Mouse (Mus musculus) cerebellum, adult (tissue): Measurements from ENCODE around the gene Abhd6.
"Not testable (repeated sequence)": the region's sequence is repeated elsewhere in the genome, so short reads cannot be mapped to it uniquely, and the experiment has no call there.

Experiments
- ATAC-seq: cut with Nextera tagmentation; 2 replicates; pipeline ENCODE4 v1.9.2; 2017; ENCODE audit warnings: mild to moderate bottlenecking, moderate library complexity, mixed read lengths; ENCODE audit not compliant: insufficient number of reproducible peaks, low FRiP score, low TSS enrichment

Gene Abhd6

DNA sequence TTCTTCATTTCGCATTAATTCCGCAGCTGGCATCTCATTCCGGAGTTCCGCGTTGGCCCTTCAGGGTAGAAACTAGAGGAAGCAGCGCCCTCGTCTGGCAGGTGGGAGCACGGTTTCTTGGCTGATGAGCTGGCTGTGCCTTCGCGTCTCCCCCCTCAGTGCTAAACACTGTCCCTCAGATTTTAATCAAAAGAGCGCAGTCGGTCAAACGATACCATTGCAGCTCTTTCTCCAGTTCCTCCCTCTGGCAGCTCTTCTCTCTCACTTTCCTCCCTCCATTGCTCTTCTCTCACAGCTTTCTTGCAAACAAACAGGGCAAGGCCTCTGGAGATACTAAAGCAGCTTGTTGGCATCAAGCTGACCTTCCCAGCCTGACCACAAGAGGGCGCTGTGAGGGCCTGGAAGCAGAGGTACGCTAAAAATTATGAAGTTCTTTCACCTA lies 5.4 kb upstream of the Abhd6 start:
- peak; percentile 80 for ATAC-seq

DNA sequence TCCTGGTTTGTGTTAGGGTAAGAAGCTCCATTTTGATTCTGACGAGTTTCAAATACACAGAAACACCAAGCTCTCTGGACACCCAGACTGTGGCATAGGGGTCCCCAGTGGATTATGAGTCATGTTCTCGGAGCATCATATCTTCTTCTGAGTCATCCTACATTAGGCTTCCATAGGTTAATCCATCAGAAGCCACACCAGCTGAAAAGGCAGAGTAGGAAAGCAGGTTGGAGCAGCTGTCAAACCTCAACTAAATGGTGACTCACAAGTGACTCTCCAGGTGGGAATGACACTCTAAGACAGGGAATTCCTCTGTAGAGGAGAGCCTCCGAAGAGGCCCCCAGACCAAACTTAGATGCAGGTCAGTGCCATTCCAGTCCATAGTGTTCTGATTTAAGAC lies 3.7 kb upstream of the Abhd6 start:
- no peak for ATAC-seq

DNA sequence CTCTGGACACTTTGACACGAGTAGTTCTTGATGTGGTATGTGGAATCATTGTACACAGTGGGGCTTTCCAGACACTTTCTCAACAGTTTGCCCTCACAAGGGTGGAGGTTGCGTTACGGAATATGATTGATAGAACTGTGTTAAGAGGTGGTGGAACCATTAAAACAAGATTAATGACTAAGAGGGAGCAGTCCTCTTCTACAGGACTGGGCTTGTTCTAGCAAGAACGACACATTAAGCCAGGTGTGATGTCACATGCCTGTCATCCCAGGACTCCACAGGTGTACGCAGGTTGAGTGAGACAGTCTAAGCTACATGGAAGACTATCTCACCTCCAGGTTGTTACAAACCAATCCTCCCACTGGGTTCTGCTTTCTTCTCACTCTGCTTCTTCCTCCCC lies 3.3 kb upstream of the Abhd6 start:
- ATAC-seq, result no peak

DNA sequence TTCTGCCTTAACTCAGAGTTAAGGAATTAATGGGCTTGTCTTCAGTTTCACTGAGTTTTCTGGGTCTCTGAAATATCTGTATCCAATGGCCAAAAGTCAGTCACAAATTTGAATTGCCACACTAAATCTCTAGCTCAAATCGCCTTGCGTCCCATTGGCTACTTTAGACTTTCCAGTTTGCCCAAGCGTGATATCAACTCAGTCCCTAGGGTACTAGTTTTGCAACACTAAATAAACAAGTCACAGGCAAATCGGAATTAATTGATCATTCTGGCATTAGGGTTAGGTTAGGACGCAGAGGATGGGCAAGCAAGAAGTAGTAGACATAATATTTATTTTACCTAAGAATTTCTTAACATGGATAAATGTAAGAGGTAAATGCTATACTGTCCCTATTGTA lies 2.5 kb upstream of the Abhd6 start:
- ATAC-seq, result no peak

DNA sequence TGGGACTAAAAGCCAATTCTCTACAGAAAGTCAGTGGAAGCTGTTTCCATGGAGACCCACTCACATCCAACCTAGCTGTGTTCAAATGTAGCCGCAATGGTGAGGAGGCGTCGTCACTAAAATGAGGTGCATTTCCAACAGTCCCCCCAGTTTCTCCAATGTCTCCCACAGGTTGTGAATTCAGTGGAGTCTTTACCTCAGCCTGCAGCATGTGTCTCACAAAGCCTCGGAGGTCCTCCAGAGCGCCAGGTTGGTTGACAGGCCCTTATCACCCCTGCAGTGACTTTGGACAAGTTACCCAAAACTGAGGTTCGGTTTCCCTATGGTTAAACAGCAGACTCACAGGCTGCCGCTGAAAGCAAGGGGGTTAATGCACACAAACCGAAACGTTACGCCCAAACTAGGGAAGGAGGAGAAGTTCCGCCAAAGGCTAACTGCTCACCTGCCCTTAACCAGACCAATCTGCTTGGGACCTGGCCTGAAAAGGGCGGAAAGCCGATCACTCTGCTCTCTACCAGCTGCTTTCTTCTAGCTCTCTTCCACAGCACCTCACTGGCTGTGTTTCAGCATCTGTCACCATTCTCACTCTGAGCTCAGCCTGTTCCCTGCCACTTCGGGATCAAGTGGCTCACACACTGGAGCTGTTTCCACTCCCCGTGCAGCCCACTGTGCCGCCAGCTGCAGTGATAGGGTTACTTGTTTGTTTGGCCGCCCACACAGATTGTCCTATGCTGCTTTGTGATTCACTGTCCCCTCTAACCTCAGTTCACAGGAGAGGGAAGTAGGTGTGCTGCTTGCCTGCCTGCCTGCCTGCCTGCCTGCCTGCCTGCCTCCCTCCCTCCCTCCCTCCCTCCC lies 1.6 kb upstream of the Abhd6 start:
- no peak for ATAC-seq

DNA sequence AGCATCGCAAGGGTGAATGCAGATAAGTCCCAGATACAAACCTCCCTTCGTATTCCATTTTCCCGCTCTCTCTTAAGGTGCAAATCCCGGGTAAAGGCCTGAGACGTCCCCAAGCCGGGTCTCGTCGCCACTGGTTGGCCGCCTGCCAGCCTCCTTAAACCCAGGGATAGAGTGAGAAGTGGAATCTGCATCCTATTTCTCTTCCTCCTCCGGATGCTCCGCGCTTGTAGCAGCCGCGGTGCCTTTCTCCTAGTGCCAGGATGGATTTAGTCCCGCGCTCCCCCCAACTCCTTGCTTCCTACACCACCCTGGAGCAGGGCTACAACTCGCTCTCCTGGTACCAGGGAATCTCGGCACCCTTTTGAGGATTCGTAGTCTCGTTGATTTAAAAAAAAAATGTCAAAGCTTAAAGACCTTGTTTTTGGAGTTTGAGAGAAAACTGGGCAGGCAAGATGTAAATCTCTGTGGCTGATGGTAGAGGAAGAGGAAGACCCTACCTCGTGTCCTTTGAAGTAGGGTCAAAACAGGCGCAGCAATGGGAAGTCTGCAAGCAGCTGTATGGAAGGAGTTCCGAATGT lies 480 bp downstream of the Abhd6 start:
- peak; percentile 37 for ATAC-seq

DNA sequence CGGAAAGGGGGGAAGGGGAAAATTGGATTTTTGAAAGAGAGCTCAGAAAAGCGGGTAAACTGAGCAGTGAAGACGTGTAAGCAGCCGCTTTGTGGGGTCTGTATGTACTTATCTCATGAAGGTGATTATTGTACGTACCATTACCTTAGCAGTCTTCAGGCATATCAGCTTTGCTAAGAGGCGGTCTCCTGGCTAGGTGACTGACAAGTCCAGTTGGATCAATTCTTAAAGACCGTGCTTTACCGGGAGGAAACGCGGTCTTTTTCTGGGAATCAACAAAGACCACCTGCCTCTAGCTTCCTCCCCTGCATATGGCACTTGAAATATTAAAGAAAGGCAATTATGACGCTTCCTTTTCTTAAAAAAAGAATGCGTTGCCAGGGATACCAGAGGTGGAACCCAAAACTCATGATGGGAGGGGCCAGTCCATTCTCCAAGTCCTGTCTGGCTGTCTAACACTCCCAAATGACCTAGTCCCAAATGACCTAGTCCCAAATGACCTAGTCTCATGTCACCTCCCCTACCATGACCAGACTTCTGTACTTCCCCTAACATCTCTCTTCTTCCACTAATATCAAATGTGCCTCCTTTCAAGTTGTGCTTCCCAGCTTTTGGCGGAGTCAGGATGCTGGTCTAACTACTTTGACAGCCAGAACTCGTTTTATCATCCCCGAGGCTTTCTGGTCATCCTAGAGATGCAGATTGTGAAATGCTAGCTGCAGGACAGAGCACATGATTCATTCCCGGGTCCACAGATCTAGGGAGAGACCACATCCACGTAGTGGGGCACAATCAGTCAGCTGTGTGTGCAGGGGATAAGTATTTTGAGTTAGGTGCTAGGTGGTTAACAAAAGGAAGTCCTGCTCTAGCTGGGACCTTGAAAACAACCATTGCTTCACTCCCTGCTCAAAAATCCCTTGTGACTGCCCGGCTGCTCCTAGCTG lies 1.3 kb downstream of the Abhd6 start:
- ATAC-seq, result no peak

DNA sequence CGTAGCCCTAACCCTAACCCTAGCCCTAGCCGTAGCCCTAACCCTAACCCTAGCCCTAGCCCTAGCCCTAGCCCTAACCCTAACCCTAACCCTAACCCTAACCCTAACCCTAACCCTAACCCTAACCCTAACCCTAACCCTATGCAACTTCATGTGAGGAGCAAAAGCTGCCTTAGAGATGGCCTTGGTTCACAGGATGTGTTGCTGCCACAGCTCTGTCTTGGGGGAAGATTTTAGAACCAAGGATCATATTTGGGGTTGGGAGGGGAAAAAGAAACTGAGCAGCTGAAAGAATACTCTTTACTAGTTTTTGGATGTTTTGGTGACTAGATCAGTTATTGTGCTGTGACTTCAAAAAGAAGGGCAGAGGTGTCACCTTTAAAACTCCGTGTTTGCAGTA lies 3.4 kb downstream of the Abhd6 start:
- ATAC-seq, result not testable (repeated sequence)

DNA sequence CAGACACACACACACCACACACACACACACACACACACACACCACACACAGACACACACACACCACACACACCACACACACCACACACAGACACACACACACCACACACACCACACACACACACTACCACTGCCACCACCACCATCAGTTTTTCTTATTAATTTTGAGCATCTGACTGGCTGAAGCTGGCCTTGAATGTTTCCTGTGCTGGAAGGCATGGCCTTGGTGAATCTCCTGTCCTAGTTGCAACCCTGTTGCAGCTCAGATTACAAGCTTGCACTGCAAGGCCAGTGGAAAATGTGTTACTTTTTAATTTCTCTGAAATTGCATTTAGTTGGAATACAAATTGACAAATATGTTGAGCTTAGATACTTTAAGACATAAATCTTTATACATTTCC lies 4.4 kb downstream of the Abhd6 start:
- no peak for ATAC-seq

DNA sequence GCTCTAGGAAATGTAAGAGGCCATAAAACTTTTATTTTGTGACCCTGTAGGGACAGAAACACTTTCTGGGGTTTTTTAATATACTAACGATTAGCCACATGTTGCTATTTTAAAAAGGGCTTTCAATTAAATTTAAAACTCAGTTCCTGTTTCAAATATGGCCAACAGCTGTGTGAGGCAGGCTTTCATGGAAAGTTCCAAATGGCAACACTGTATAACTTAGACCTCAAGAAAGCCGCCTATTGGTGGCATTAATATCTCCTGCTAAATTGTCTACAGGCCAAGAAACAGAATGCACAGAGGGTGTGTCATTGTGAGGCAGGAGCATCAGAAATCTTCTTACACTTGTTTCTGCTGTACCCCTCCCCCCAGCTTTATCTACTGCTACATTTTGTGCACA lies 4.8 kb downstream of the Abhd6 start:
- no peak for ATAC-seq

DNA sequence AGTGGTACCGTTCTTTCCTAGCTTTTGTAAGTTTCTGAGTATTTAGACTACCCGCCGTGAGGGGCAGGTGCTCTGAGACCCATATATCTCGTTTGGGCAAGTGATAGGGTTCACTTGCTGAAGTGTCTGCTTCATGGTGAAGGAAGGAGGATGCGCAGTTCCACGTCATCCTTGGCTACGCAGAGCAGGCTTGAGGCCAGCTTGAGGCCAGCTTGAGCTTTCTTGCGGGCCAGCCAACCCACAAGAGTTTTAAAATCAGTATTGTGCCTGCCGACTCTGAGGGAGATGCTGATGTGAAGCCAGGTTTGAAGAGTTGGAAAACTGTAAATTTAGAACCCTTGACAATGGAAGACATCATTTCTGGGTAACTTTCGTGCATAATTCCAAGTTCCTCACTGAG lies 5.2 kb downstream of the Abhd6 start:
- no peak for ATAC-seq

DNA sequence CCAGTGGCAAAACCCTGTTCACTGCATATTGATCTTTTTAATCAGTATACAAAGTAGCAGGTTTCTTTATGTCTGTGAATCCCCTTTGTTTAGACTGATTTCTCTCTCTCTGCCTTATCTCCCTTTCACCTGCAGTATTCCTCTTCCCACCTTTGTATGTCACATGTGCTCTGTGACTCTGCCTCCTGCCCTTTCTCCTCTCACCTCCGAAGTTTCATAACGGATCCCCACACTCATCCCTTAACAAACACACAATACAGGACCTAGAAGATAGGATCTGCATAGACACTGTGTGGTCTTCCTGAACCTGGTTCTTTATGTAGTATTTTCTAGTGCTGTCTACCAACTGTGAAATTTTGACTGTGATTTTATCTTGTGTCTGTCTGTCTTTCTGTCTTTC lies 8.6 kb downstream of the Abhd6 start:
- ATAC-seq, result no peak

DNA sequence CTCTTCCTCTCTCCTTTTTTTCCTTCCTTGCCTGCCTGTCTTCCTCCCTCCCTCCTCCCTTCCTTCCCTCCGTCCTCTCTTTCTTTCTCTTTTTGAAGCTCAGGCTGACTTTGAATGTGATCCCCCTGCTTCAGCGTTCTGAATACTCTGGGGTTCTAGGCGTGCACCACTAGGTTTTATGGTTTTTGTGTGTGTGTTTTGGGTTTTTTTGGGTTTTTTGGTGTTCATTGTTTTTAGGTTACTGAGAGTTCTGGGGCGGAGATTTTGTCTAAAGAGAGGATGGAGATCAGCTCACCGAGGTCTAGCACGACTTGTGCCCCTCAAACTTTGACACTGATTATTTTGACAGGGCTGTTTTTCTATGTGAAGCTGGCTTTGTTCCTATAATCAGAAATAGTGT lies 9.2 kb downstream of the Abhd6 start:
- ATAC-seq, result no peak

DNA sequence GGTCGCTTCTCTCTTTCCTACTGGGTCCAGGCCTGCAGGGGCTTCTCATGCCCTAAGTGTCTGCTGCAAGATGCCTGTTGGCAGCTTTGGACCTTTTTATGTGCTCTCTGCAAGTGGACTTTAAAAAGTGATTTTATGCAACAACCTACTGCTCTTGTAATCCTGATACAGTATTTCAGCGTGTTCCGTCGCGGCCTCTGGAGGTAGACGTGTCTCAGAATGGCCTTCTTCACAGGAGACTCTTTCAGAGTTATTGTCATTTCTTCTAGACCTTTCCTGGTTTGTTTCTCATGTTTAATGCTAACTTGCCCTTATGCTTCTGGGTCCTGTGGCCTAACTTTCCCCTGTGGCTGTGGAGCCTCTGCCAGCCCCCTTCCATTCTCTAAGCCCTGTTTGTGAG lies 13.1 kb downstream of the Abhd6 start:
- no peak for ATAC-seq

DNA sequence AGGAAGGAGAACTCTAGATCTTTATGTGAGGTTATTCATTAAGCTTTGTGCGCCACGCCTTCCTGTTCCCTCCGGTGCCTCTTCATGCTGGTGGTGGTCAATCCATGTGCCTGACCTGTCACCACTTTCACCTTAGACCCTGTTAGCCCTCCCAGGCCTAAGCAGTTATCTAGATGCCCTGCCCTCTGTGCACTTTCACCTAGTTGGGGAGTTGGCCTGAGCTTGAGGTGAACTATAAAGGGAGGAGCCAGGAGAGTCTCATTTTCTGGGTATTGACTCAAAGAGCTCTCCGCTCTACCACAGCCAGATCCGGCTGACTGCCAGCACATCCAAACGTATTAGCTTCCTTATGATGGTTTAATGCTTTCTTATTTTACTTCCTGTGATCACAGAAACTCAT lies 13.6 kb downstream of the Abhd6 start:
- no peak for ATAC-seq

DNA sequence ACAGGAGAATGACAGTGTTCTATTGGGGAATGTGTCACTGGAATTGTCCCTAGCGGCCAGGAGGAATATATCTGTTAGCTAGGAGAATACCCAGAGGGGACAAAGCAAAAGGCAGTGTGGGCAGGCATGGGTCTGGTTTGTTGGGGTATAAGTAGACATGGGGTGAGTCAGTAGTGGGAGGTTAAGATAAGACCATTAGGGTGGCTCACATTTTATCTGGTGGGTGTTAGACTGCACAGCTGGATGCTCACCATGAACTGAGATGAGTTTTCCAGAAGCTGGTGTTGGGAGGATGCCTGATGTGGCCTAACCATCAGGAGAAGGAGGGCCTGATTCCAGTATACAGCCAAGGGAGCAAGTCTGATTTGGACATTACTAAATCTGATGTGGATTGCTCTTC lies 14.2 kb downstream of the Abhd6 start:
- no peak for ATAC-seq

DNA sequence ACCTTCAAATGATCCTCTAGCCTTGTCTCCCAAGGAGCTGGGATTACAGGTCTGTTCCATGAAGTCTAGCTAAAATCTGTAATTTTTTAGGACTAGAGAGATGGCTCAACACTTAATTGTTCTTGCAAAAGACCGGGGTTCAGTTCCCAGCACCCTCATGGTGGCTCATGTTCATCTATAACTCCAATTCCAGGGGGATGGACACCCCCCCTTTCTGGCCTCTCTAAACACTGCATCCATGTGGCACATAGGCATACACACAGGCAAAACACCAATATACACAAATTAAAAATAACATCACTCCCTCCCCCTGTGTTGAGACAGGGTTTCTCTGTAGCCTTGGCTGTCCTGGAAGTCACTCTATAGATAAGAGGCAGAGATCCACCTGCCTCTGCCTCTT lies 17.3 kb downstream of the Abhd6 start:
- ATAC-seq, result no peak

DNA sequence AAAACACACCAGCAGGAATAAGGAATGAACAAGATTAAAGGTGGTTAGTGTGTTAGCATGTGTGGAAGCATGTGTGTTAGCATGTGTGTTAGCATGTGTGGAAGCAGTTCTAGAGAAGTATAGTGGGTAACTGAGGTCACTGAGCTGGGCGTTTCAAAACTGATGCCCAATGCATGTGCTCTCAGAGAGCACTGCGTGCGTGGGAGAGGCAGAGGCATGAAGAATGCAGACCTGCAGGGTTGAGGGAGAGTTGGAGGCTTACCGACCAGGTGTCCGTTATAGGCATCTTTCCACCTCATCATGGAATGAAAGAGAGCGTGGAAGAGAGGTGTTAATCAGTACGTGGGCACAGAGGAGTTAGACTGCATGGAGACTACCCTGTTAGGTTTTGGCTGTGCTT lies 17.8 kb downstream of the Abhd6 start:
- no peak for ATAC-seq

DNA sequence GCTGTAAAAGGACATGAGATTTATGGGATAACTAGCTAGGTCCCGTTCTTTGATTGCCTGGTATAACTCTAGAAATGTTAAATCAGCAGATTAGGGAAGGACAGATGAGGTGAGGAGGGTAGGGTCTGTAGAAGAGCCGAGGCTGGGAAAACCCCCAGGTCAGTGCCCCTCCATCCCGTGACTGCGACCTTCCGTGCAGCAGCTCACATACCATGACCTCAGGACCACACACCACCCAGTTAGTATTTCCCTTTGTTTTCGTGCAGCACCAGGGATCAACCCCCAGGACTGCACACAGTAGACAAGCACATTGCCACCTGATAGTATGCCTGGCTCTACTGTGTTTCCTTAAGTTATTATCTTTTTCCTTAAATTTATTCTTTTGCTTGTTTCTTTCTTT lies 21.8 kb downstream of the Abhd6 start:
- ATAC-seq, result no peak

DNA sequence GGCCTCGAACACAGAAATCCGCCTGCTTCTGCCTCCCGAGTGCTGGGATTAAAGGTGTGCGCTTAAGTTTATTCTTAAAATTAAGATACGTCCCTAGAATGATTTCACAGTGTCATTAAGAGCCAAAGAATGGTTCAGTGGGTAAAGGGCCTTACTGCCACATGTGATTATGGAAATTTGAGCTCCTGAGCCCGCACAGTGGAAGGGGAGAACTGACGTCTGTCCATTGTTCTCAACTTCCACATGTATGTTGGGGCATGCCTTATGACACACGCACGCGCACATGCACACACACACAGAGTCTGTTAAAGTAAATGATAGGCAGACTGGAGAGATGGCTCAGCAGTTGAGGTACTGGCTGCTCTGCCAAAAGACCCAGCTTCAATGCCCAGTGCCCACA lies 22.2 kb downstream of the Abhd6 start:
- ATAC-seq, result no peak
